Mouse (Mus musculus) lung, postnatal 36 days (tissue): ENCODE data around the gene Rnd1.

Experiments
- DNase-seq: peaks from one replicate; pipeline ENCODE4 v3.0.0; 2022; ENCODE audit warnings: mixed read lengths

Gene Rnd1

GRCm38 (mm10) chr15:98676940-98677728 lies at the start of gene Rnd1:
TSS of gene Rnd1 (minus strand) at chr15:98677461.
- peak; percentile 91 for DNase-seq

- no peak for DNase-seq
Observed at GRCm38 (mm10) chr15:98726746-98727145, 49.5 kb upstream of the Rnd1 start.

GRCm38 (mm10) chr15:98726079-98726478 lies 48.8 kb upstream of the Rnd1 start:
- peak; percentile 64 for DNase-seq

- DNase-seq = no peak
Observed at GRCm38 (mm10) chr15:98724441-98724840, 47.2 kb upstream of the Rnd1 start.

- peak; percentile 22 for DNase-seq
Observed at GRCm38 (mm10) chr15:98722854-98723253, 45.6 kb upstream of the Rnd1 start.

GRCm38 (mm10) chr15:98722191-98722590 lies 44.9 kb upstream of the Rnd1 start:
- DNase-seq = no peak

GRCm38 (mm10) chr15:98717301-98717700 lies 40.0 kb upstream of the Rnd1 start:
- peak; percentile 62 for DNase-seq

GRCm38 (mm10) chr15:98714230-98714652 lies 37.0 kb upstream of the Rnd1 start:
- peak; percentile 82 for DNase-seq

GRCm38 (mm10) chr15:98710442-98710841 lies 33.2 kb upstream of the Rnd1 start:
- peak; percentile 85 for DNase-seq

- DNase-seq = peak; percentile 97
Observed at GRCm38 (mm10) chr15:98707766-98708372, 30.6 kb upstream of the Rnd1 start, which contains the start of gene Ccdc65. TSS of gene Ccdc65 (plus strand) at chr15:98708207.

GRCm38 (mm10) chr15:98704312-98704711 lies 27.1 kb upstream of the Rnd1 start:
- DNase-seq = no peak

- peak; percentile 91 for DNase-seq
Observed at GRCm38 (mm10) chr15:98699190-98700105, 22.2 kb upstream of the Rnd1 start.

GRCm38 (mm10) chr15:98696216-98696615 lies 19.0 kb upstream of the Rnd1 start:
- no peak for DNase-seq

GRCm38 (mm10) chr15:98695726-98696125 lies 18.5 kb upstream of the Rnd1 start:
- DNase-seq = peak; percentile 28

GRCm38 (mm10) chr15:98692171-98692715 lies 15.0 kb upstream of the Rnd1 start:
- DNase-seq = peak; percentile 65

- DNase-seq = no peak
Observed at GRCm38 (mm10) chr15:98691486-98692147, 14.4 kb upstream of the Rnd1 start.

GRCm38 (mm10) chr15:98689682-98690081 lies 12.4 kb upstream of the Rnd1 start:
- no peak for DNase-seq

GRCm38 (mm10) chr15:98685926-98686325 lies 8.7 kb upstream of the Rnd1 start:
- no peak for DNase-seq

GRCm38 (mm10) chr15:98683746-98684145 lies 6.5 kb upstream of the Rnd1 start:
- DNase-seq = no peak

- DNase-seq = no peak
Observed at GRCm38 (mm10) chr15:98683177-98683576, 5.9 kb upstream of the Rnd1 start.

- DNase-seq = no peak
Observed at GRCm38 (mm10) chr15:98681633-98682032, 4.4 kb upstream of the Rnd1 start.

GRCm38 (mm10) chr15:98680660-98681059 lies 3.4 kb upstream of the Rnd1 start:
- DNase-seq = no peak
